Mouse (Mus musculus) heart, embryonic 16.5 days (tissue): ENCODE results near the gene Fryl. TPM values are rescaled to one million over a fixed set of nuclear protein-coding genes. Genes with fewer than 3 reads are reported as not detected.

Experiments
- ATAC-seq: fragments of 200-750 bp; cut with Nextera tagmentation; replicated peaks from 2 replicates; pipeline ENCODE4 v1.8.0; 2017; ENCODE audit warnings: moderate number of reproducible peaks; ENCODE audit not compliant: insufficient read depth, low FRiP score; ENCODE audit errors: extremely low read depth
- H3K27ac ChIP-seq: fragments of 300-500 bp; sonication (generic); 2 replicates; pipeline ENCODE4 v1.5.1; 2014; ENCODE audit warnings: mild to moderate bottlenecking, low read length, control low read depth, moderate library complexity
- H3K27me3 ChIP-seq: fragments of 300-500 bp; sonication (generic); 2 replicates; pipeline ENCODE4 v1.6.1; 2014; ENCODE audit warnings: low read length, mixed read lengths; ENCODE audit not compliant: control insufficient read depth, insufficient read depth
- H3K36me3 ChIP-seq: fragments of 300-500 bp; sonication (generic); 2 replicates; pipeline ENCODE4 v1.6.1; 2014; ENCODE audit not compliant: control insufficient read depth, insufficient read depth
- H3K4me1 ChIP-seq: fragments of 300-500 bp; sonication (generic); 2 replicates; pipeline ENCODE4 v1.6.1; 2014; ENCODE audit warnings: low read length, mixed read lengths; ENCODE audit not compliant: control insufficient read depth, insufficient read depth
- H3K4me2 ChIP-seq: fragments of 300-500 bp; sonication (generic); 2 replicates; pipeline ENCODE4 v1.6.1; 2014; ENCODE audit warnings: low read depth, mild to moderate bottlenecking, control low read depth, low read length
- H3K4me3 ChIP-seq: fragments of 300-500 bp; sonication (generic); 2 replicates; pipeline ENCODE4 v1.5.1; 2014; ENCODE audit warnings: mild to moderate bottlenecking, control low read depth, low read length
- H3K9ac ChIP-seq: fragments of 300-500 bp; sonication (generic); 2 replicates; pipeline ENCODE4 v1.6.1; 2014; ENCODE audit warnings: low read length, control low read depth
- H3K9me3 ChIP-seq: fragments of 300-500 bp; sonication (generic); replicated peaks from 2 replicates; pipeline ENCODE4 v1.6.1; 2016; ENCODE audit warnings: low read length; ENCODE audit not compliant: control insufficient read depth
- WGBS: fragments of 180-500 bp; shearing (Covaris S2); extraction: QIAGEN DNeasy Blood & Tissue Kit; methylation state at CpG from one replicate; pipeline ENCODE4 v1.1.7; 2014; 5-methylcytosine and 5-hydroxymethylcytosine counted together
- polyA plus RNA-seq: library from polyadenylated mRNA; unstranded; fragments of >200 nt; fragmentation: Nextera tagmentation; extraction: Ambion mirVana; gene quantifications from 2 replicates; pipeline ENCODE4 v1.2.1, GENCODE M21; 2015

Gene Fryl
- polyA plus RNA-seq, 1 experiment from 2014 or later, result 25.5 TPM

- ATAC-seq, result no peak
- H3K9ac ChIP-seq, result peak overlapping the region; percentile 49
- no peaks in the 10 kb centered on the region for H3K36me3 ChIP-seq
- peak overlapping the region; percentile 15 for H3K4me3 ChIP-seq
- no peaks in the 10 kb centered on the region for H3K9me3 ChIP-seq
- H3K4me1 ChIP-seq, result peaks cover 84% of the 10 kb centered on the region
- no peaks in the 10 kb centered on the region for H3K27me3 ChIP-seq
- peak overlapping the region; percentile 58 for H3K4me2 ChIP-seq
- peak overlapping the region; percentile 89 for H3K27ac ChIP-seq
- 27% methylated on average over 9 of the region's 9 CpGs for WGBS
These were observed 24.2 kb downstream of the Fryl start for GRCm38 (mm10) chr5:73232267-73232666.

GRCm38 (mm10) chr5:73231835-73232234, 24.6 kb downstream of the Fryl start:
- H3K4me2 ChIP-seq, result peak overlapping the region; percentile 58
- H3K27ac ChIP-seq, result peak overlapping the region; percentile 89
- H3K9me3 ChIP-seq, result no peaks in the 10 kb centered on the region
- H3K9ac ChIP-seq, result peak overlapping the region; percentile 49
- 10% methylated on average over 6 of the region's 6 CpGs for WGBS
- H3K27me3 ChIP-seq, result no peaks in the 10 kb centered on the region
- peak overlapping the region; percentile 15 for H3K4me3 ChIP-seq
- no peaks in the 10 kb centered on the region for H3K36me3 ChIP-seq
- ATAC-seq, result peak; percentile 47
- peaks cover 81% of the 10 kb centered on the region for H3K4me1 ChIP-seq

- Histone ChIP-seq H3K9me3 (no peaks in the 10 kb centered on the region), H3K36me3 (no peaks in the 10 kb centered on the region), H3K4me2 (no peak overlapping the region), H3K27ac (peak overlapping the region; percentile 30), H3K9ac (no peak overlapping the region), H3K27me3 (no peaks in the 10 kb centered on the region), H3K4me3 (no peak overlapping the region), H3K4me1 (peaks cover 72% of the 10 kb centered on the region)
- ATAC-seq, result no peak
- 62% methylated on average over 4 of the region's 4 CpGs for WGBS
These were observed 26.2 kb downstream of the Fryl start for GRCm38 (mm10) chr5:73230171-73230570.

- WGBS, result 64% methylated on average over 6 of the region's 6 CpGs
- Histone ChIP-seq H3K36me3 (no peaks in the 10 kb centered on the region), H3K4me1 (peaks cover 69% of the 10 kb centered on the region), H3K4me2 (no peak overlapping the region), H3K4me3 (no peak overlapping the region), H3K27ac (peak overlapping the region; percentile 30), H3K27me3 (no peaks in the 10 kb centered on the region), H3K9ac (no peak overlapping the region), H3K9me3 (no peaks in the 10 kb centered on the region)
- no peak for ATAC-seq
These were observed 27.0 kb downstream of the Fryl start for GRCm38 (mm10) chr5:73229467-73229866.

- peaks cover 62% of the 10 kb centered on the region for H3K4me1 ChIP-seq
These were observed 27.9 kb downstream of the Fryl start for GRCm38 (mm10) chr5:73228291-73229049.

GRCm38 (mm10) chr5:73227518-73228101, 28.8 kb downstream of the Fryl start:
- Histone ChIP-seq H3K27ac (peak overlapping the region; percentile 47), H3K4me1 (peaks cover 53% of the 10 kb centered on the region), H3K4me3 (no peak overlapping the region), H3K9me3 (no peaks in the 10 kb centered on the region), H3K9ac (no peak overlapping the region), H3K36me3 (no peaks in the 10 kb centered on the region), H3K4me2 (no peak overlapping the region), H3K27me3 (no peaks in the 10 kb centered on the region)
- WGBS, result 44% methylated on average over 11 of the region's 11 CpGs
- ATAC-seq, result no peak

More at GRCm38 (mm10) chr5:73228291-73229049, 27.9 kb downstream of the Fryl start:
- Histone ChIP-seq H3K27ac (peak overlapping the region; percentile 58), H3K27me3 (no peaks in the 10 kb centered on the region), H3K4me2 (no peak overlapping the region), H3K9ac (no peak overlapping the region), H3K4me3 (no peak overlapping the region), H3K9me3 (no peaks in the 10 kb centered on the region), H3K36me3 (no peaks in the 10 kb centered on the region)
- ATAC-seq, result no peak
- WGBS, result 56% methylated on average over 12 of the region's 12 CpGs

GRCm38 (mm10) chr5:73223065-73223464, 33.4 kb downstream of the Fryl start:
- ATAC-seq, result no peak
- Histone ChIP-seq H3K9ac (no peak overlapping the region), H3K27ac (no peak overlapping the region), H3K27me3 (no peaks in the 10 kb centered on the region), H3K9me3 (no peaks in the 10 kb centered on the region), H3K4me3 (no peak overlapping the region), H3K4me1 (peaks cover 8% of the 10 kb centered on the region), H3K4me2 (no peak overlapping the region), H3K36me3 (peaks cover 7% of the 10 kb centered on the region)
- 63% methylated on average over 6 of the region's 6 CpGs for WGBS

- Histone ChIP-seq H3K4me2 (no peak overlapping the region), H3K27me3 (no peaks in the 10 kb centered on the region), H3K9ac (no peak overlapping the region), H3K4me3 (no peak overlapping the region), H3K4me1 (peaks cover 2% of the 10 kb centered on the region), H3K36me3 (peaks cover 7% of the 10 kb centered on the region), H3K27ac (no peak overlapping the region), H3K9me3 (no peaks in the 10 kb centered on the region)
- no peak for ATAC-seq
- 42% methylated on average over 6 of the region's 6 CpGs for WGBS
These were observed 34.0 kb downstream of the Fryl start for GRCm38 (mm10) chr5:73222397-73222796.

GRCm38 (mm10) chr5:73221826-73222225, 34.6 kb downstream of the Fryl start:
- no peak overlapping the region for H3K27ac ChIP-seq
- 90% methylated on average over 7 of the region's 7 CpGs for WGBS
- H3K4me2 ChIP-seq, result no peak overlapping the region
- H3K36me3 ChIP-seq, result peaks cover 7% of the 10 kb centered on the region
- no peak overlapping the region for H3K9ac ChIP-seq
- H3K4me3 ChIP-seq, result no peak overlapping the region
- H3K9me3 ChIP-seq, result no peaks in the 10 kb centered on the region
- H3K27me3 ChIP-seq, result no peaks in the 10 kb centered on the region
- no peak for ATAC-seq
- H3K4me1 ChIP-seq, result peaks cover under 1% of the 10 kb centered on the region; the same call in 1 of the 2 replicates
